Mouse (Mus musculus): ENCODE measurements around the gene Gm5244.

The Gm5244 gene

GRCm38 (mm10) chr19:12846382-12846781 is at the start of gene Gm5244:
TSS of gene Gm5244 (plus strand) at chr19:12846682.
- DNase-seq = no peak

GRCm38 (mm10) chr19:12797071-12797470 is 49.4 kb upstream of the Gm5244 start:
- no peak for DNase-seq

- peak; percentile 26 to 45 for DNase-seq
Measured at GRCm38 (mm10) chr19:12798404-12798803, 48.1 kb upstream of the Gm5244 start.

GRCm38 (mm10) chr19:12799081-12799480 is 47.4 kb upstream of the Gm5244 start:
- no peak for DNase-seq

- DNase-seq = no peak
Measured at GRCm38 (mm10) chr19:12800621-12801020, 45.9 kb upstream of the Gm5244 start.

GRCm38 (mm10) chr19:12801046-12801445 is 45.4 kb upstream of the Gm5244 start:
- DNase-seq = no peak

- no peak for DNase-seq
Measured at GRCm38 (mm10) chr19:12802830-12803229, 43.7 kb upstream of the Gm5244 start.

- DNase-seq = no peak
Measured at GRCm38 (mm10) chr19:12804237-12804636, 42.2 kb upstream of the Gm5244 start.

GRCm38 (mm10) chr19:12805730-12806129 is 40.8 kb upstream of the Gm5244 start:
- DNase-seq = no peak

GRCm38 (mm10) chr19:12806214-12806613 is 40.3 kb upstream of the Gm5244 start:
- no peak for DNase-seq

- no peak for DNase-seq
Measured at GRCm38 (mm10) chr19:12812644-12813364, 33.7 kb upstream of the Gm5244 start.

- DNase-seq = no peak
Measured at GRCm38 (mm10) chr19:12813883-12814282, 32.6 kb upstream of the Gm5244 start.

GRCm38 (mm10) chr19:12818507-12818906 is 28.0 kb upstream of the Gm5244 start:
- no peak for DNase-seq

- DNase-seq = peak in 1 of 2 experiments; percentile 36
Measured at GRCm38 (mm10) chr19:12820383-12820782, 26.1 kb upstream of the Gm5244 start.

GRCm38 (mm10) chr19:12824549-12824948 is 21.9 kb upstream of the Gm5244 start:
- peak in 1 of 2 experiments; percentile 25 for DNase-seq

- DNase-seq = no peak
Measured at GRCm38 (mm10) chr19:12830823-12831430, 15.6 kb upstream of the Gm5244 start.

- no peak for DNase-seq
Measured at GRCm38 (mm10) chr19:12831559-12831958, 14.9 kb upstream of the Gm5244 start.

GRCm38 (mm10) chr19:12833625-12834024 is 12.9 kb upstream of the Gm5244 start:
- no peak for DNase-seq

GRCm38 (mm10) chr19:12838507-12838906 is 8.0 kb upstream of the Gm5244 start:
- DNase-seq = no peak

GRCm38 (mm10) chr19:12856983-12857382 is 10.5 kb downstream of the Gm5244 start, which contains the start of gene Olfr1444:
TSS of gene Olfr1444 (plus strand) at chr19:12857283.
- no peak for DNase-seq

GRCm38 (mm10) chr19:12883555-12883954 is 37.1 kb downstream of the Gm5244 start, which contains the start of gene Olfr1445:
TSS of gene Olfr1445 (plus strand) at chr19:12883855.
- no peak for DNase-seq

- no peak for DNase-seq
Measured at GRCm38 (mm10) chr19:12893424-12893823, 46.9 kb downstream of the Gm5244 start, which contains the start of gene Olfr1446. TSS of gene Olfr1446 (minus strand) at chr19:12893524.
